Mouse (Mus musculus) spleen, adult 2 months (tissue): ENCODE results near the gene Plekha3. TPM values are rescaled to one million over a fixed set of nuclear protein-coding genes. Genes with fewer than 3 reads are reported as not detected.
A peak's percentile ranks its signal among the peaks of the same experiment; 100 is the strongest.

Source experiments
- DNase-seq, 2 experiments: peaks; one replicate each; pipeline versions ENCODE4 v3.0.0 to v3.0.0-alpha.2; 2012 to 2021; ENCODE audit warnings: low spot score in 2 of 2, low read depth in 1 of 2
- H3K27ac ChIP-seq: fragments of 200-500 bp; 2 replicates; pipeline ENCODE4 v1.5.1; 2012; ENCODE audit warnings: low read length, inconsistent platforms; ENCODE audit not compliant: insufficient read depth
- H3K27me3 ChIP-seq: fragments of 200-500 bp; 2 replicates; pipeline ENCODE4 v1.6.1; 2012; ENCODE audit warnings: mild to moderate bottlenecking, moderate library complexity, low read length, inconsistent platforms; ENCODE audit not compliant: control insufficient read depth, insufficient read depth
- H3K36me3 ChIP-seq: fragments of 200-500 bp; 2 replicates; pipeline ENCODE4 v1.6.1; 2012; ENCODE audit warnings: mild to moderate bottlenecking, low read length, inconsistent platforms; ENCODE audit not compliant: control insufficient read depth, insufficient read depth
- H3K4me1 ChIP-seq: fragments of 200-500 bp; 2 replicates; pipeline ENCODE4 v1.6.1; 2011; ENCODE audit warnings: inconsistent platforms; ENCODE audit not compliant: control insufficient read depth, insufficient read depth, insufficient read length
- H3K4me3 ChIP-seq: fragments of 200-500 bp; 2 replicates; pipeline ENCODE4 v1.5.1; 2011; ENCODE audit warnings: mild to moderate bottlenecking, inconsistent platforms; ENCODE audit not compliant: insufficient read depth, insufficient read length; ENCODE audit errors: extremely low read depth
- CTCF ChIP-seq: fragments of 200-500 bp; IDR thresholded peaks from 2 replicates; pipeline ENCODE4 v1.5.1; 2011; ENCODE audit warnings: mild to moderate bottlenecking, inconsistent platforms; ENCODE audit not compliant: insufficient read depth, insufficient read length, insufficient replicate concordance; ENCODE audit errors: extremely low read depth
- POLR2A ChIP-seq: fragments of 200-500 bp; IDR thresholded peaks from 2 replicates; pipeline ENCODE4 v1.6.1; 2011; ENCODE audit warnings: low read depth, low read length, inconsistent platforms
- WGBS: fragments of 180-500 bp; shearing (Covaris S2); methylation state at CpG from one replicate; pipeline ENCODE4 v1.1.7; 2018; 5-methylcytosine and 5-hydroxymethylcytosine counted together
- polyA plus RNA-seq: library from polyadenylated mRNA; depleted of rRNA; stranded (reverse); fragments of >200 nt; gene quantifications from 2 replicates; pipeline ENCODE4 v1.2.3, GENCODE M21; 2012

The Plekha3 gene
- polyA plus RNA-seq, 1 experiment, result 10.5 TPM

- H3K27ac ChIP-seq, result 0 out of 2 replicates have a peak within 1 kb of the TSS, but pooled peaks have one; percentile 6
- H3K4me1 ChIP-seq, result no peaks in the 10 kb centered on the region; the same call in none of the 2 replicates
- no peaks in the 10 kb centered on the region for H3K27me3 ChIP-seq
- peak; percentile 45 to 69 for DNase-seq
- no peaks in the 10 kb centered on the region for H3K36me3 ChIP-seq
- no peak for TF ChIP-seq CTCF
- no peak for TF ChIP-seq POLR2A
- H3K4me3 ChIP-seq, result peak within 1 kb of the TSS; percentile 70
- WGBS, result 2% methylated on average over 36 of the region's 42 CpGs
These were observed 27.1 kb upstream of the Plekha3 start, which contains the start of the genes Prkra and Pjvk for GRCm38 (mm10) chr2:76647883-76648570. TSS of gene Prkra (minus strand) at chr2:76648015. TSS of gene Pjvk (plus strand) at chr2:76648476.

DNA sequence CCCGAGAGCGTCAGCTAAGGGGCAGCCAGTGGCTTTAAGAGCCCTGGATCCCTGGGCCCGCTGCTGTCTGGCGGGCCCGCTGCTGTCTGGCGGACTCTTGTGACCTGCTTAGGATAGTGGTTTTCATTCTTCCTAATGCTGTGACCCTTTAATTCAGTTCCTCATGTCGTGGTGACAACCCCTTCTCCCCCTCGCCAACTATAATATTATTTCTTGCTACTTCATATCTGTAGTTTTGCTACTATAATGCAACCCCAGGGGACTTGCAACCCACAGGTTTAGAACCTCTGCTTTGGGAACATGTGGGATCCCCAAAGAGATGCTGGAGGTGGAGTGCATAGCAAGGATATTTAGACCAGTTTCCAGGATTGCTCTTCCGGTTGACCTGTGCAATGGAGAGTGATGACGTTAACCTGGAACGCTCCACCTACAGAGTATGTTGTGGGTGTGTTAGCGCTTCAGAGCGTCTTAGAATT is 26.4 kb upstream of the Plekha3 start:
- Histone ChIP-seq H3K36me3 (no peaks in the 10 kb centered on the region), H3K27me3 (no peaks in the 10 kb centered on the region), H3K4me1 (no peaks in the 10 kb centered on the region; the same call in none of the 2 replicates), H3K27ac (no peak overlapping the region), H3K4me3 (peak overlapping the region; percentile 70; the same call in 1 of the 2 replicates)
- DNase-seq, result no peak
- WGBS, result 44% methylated on average over 13 of the region's 13 CpGs
- no peak for TF ChIP-seq CTCF
- no peak for TF ChIP-seq POLR2A

- Histone ChIP-seq H3K27ac (no peak overlapping the region), H3K27me3 (no peaks in the 10 kb centered on the region), H3K4me1 (no peaks in the 10 kb centered on the region), H3K4me3 (no peak overlapping the region), H3K36me3 (no peaks in the 10 kb centered on the region)
- TF ChIP-seq CTCF (no peak), POLR2A (no peak)
- 90% methylated on average over 4 of the region's 4 CpGs for WGBS
- no peak for DNase-seq
These were observed 22.0 kb upstream of the Plekha3 start for GRCm38 (mm10) chr2:76653070-76653469.

- 92% methylated on average over 5 of the region's 5 CpGs for WGBS
- H3K27ac ChIP-seq, result no peak overlapping the region
- no peaks in the 10 kb centered on the region for H3K36me3 ChIP-seq
- H3K4me3 ChIP-seq, result no peak overlapping the region
- no peaks in the 10 kb centered on the region for H3K4me1 ChIP-seq
- no peaks in the 10 kb centered on the region for H3K27me3 ChIP-seq
- TF ChIP-seq POLR2A (no peak), CTCF (no peak)
- DNase-seq, result no peak
These were observed 20.4 kb upstream of the Plekha3 start for GRCm38 (mm10) chr2:76654646-76655045.

- H3K4me3 ChIP-seq, result no peak overlapping the region
- H3K36me3 ChIP-seq, result no peaks in the 10 kb centered on the region
- no peaks in the 10 kb centered on the region for H3K27me3 ChIP-seq
- DNase-seq, result no peak
- TF ChIP-seq POLR2A, result no peak
- TF ChIP-seq CTCF, result no peak
- H3K27ac ChIP-seq, result no peak overlapping the region
- H3K4me1 ChIP-seq, result no peaks in the 10 kb centered on the region
- 87% methylated on average over 3 of the region's 3 CpGs for WGBS
These were observed 19.6 kb upstream of the Plekha3 start for GRCm38 (mm10) chr2:76655444-76655843.

DNA sequence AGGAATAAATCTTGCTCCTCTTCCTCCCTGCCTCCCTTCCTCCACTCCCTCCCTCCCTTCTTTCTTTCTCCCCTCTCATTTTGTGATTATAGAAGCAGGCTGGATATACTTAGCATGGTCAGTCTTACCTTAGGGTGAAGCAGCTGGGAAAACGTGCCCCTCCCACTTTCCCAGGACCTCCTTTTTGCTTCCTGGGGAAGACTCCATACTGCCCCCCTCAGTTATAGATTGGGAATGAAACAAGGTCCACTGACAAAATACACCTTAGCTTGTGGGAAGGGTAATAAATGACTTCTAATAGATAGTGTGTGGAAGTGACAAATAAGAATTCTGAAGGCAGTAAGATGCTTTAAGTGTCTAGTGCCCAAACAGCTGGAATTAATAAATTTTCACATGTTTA is 19.1 kb upstream of the Plekha3 start:
- DNase-seq, result no peak
- Histone ChIP-seq H3K36me3 (no peaks in the 10 kb centered on the region), H3K27ac (no peak overlapping the region), H3K27me3 (no peaks in the 10 kb centered on the region), H3K4me3 (no peak overlapping the region), H3K4me1 (no peaks in the 10 kb centered on the region)
- WGBS, result 27% methylated on average over 1 of the region's 1 CpGs
- no peak for TF ChIP-seq CTCF
- TF ChIP-seq POLR2A, result no peak

GRCm38 (mm10) chr2:76658551-76658950 is 16.5 kb upstream of the Plekha3 start:
- WGBS, result 78% methylated on average over 13 of the region's 13 CpGs
- no peak for TF ChIP-seq CTCF
- no peak for TF ChIP-seq POLR2A
- Histone ChIP-seq H3K27me3 (no peaks in the 10 kb centered on the region), H3K4me1 (no peaks in the 10 kb centered on the region), H3K27ac (no peak overlapping the region), H3K36me3 (no peaks in the 10 kb centered on the region), H3K4me3 (no peak overlapping the region)
- DNase-seq, result no peak
